Mouse (Mus musculus) CD4-positive naive resting alpha-beta T cell, adult 57 days (primary cell): ENCODE measurements around the gene Map10. TPM values are rescaled to one million over a fixed set of nuclear protein-coding genes. Genes with fewer than 3 reads are reported as not detected.

Source experiments
- total RNA-seq: library from RNA; stranded (reverse); gene quantifications from one replicate; pipeline ENCODE4 v1.2.4, GENCODE M21; 2023

Gene Map10
- 2.4 TPM for total RNA-seq

GRCm38 (mm10) chr8:125669700-125670195 lies at the start of gene Map10:
TSS of gene Map10 (plus strand) at chr8:125669818.

Other genes with a start within 250 kb of the Map10 start
- 9.1 TPM for gene Sipa1l2, start 100.0 kb upstream of the Map10 start, total RNA-seq
- 16.1 TPM for gene Ntpcr, start 60.1 kb downstream of the Map10 start, total RNA-seq
- gene Pcnx2, start 228.5 kb downstream of the Map10 start, total RNA-seq, result 0.27 TPM
- not detected for gene Map3k21, start 240.6 kb downstream of the Map10 start, total RNA-seq